Mouse (Mus musculus): Measurements from ENCODE around the gene Aaed1.

The Aaed1 gene

GRCm38 (mm10) chr13:64248775-64249524, 63.6 kb downstream of the Aaed1 start:
- peak; percentile 95 for DNase-seq

- peak; percentile 86 for DNase-seq
Observed at GRCm38 (mm10) chr13:64248161-64248774, 64.2 kb downstream of the Aaed1 start.

- DNase-seq = no peak
Observed at GRCm38 (mm10) chr13:64246106-64246505, 66.4 kb downstream of the Aaed1 start.

GRCm38 (mm10) chr13:64244685-64245261, 67.7 kb downstream of the Aaed1 start:
- no peak for DNase-seq

- no peak for DNase-seq
Observed at GRCm38 (mm10) chr13:64242721-64243120, 69.8 kb downstream of the Aaed1 start.

- DNase-seq = no peak
Observed at GRCm38 (mm10) chr13:64240626-64241025, 71.9 kb downstream of the Aaed1 start.

- no peak for DNase-seq
Observed at GRCm38 (mm10) chr13:64237681-64238157, 74.8 kb downstream of the Aaed1 start.

- DNase-seq = no peak
Observed at GRCm38 (mm10) chr13:64237000-64237680, 75.4 kb downstream of the Aaed1 start.

- no peak for DNase-seq
Observed at GRCm38 (mm10) chr13:64235777-64236176, 76.7 kb downstream of the Aaed1 start.

- no peak for DNase-seq
Observed at GRCm38 (mm10) chr13:64235062-64235715, 77.3 kb downstream of the Aaed1 start.

GRCm38 (mm10) chr13:64233139-64233538, 79.4 kb downstream of the Aaed1 start:
- DNase-seq = no peak

GRCm38 (mm10) chr13:64226725-64227124, 85.8 kb downstream of the Aaed1 start:
- no peak for DNase-seq

GRCm38 (mm10) chr13:64225738-64226137, 86.8 kb downstream of the Aaed1 start:
- DNase-seq = no peak
